Mouse (Mus musculus): Measurements from ENCODE around the gene Rspo3.

- TF ChIP-seq MYOG (IDR thresholded peaks at IDR 0.05; ENCODE audit: control insufficient read depth, extremely low read depth, insufficient read length) (no peak), USF1 (IDR thresholded peaks at IDR 0.05; ENCODE audit: low read depth) (no peak), CTCF (IDR thresholded peaks at IDR 0.05; ENCODE audit: control insufficient read depth, insufficient read depth, insufficient read length) (no peak), MAX (IDR thresholded peaks at IDR 0.05) (no peak), CEBPB (IDR thresholded peaks at IDR 0.05; ENCODE audit: low read depth) (no peak), MYOD1 (IDR thresholded peaks at IDR 0.05; ENCODE audit: control insufficient read depth, insufficient read length, low read depth) (no peak)
Measured at GRCm38 (mm10) chr10:29424571-29424970, 111.1 kb downstream of the Rspo3 start.
